Mouse (Mus musculus) cortical plate, adult 2 months (tissue): Measurements from ENCODE around the gene Astn1. TPM values are rescaled to one million over a fixed set of nuclear protein-coding genes. Genes with fewer than 3 reads are reported as not detected.

ENCODE experiments used
- H3K27ac ChIP-seq: fragments of 200-500 bp; 2 replicates; pipeline ENCODE4 v1.5.1; 2012; ENCODE audit warnings: low read length, control low read depth, inconsistent platforms; ENCODE audit not compliant: insufficient read depth
- H3K4me1 ChIP-seq: fragments of 200-500 bp; 2 replicates; pipeline ENCODE4 v1.6.1; 2011; ENCODE audit warnings: low read length; ENCODE audit not compliant: control insufficient read depth, insufficient read depth
- H3K4me3 ChIP-seq: fragments of 200-500 bp; 2 replicates; pipeline ENCODE4 v1.5.1; 2011; ENCODE audit warnings: mild to moderate bottlenecking, low read length, control low read depth; ENCODE audit not compliant: insufficient read depth
- CTCF ChIP-seq: fragments of 200-500 bp; IDR thresholded peaks from 2 replicates; pipeline ENCODE4 v1.5.1; 2011; ENCODE audit warnings: mild to moderate bottlenecking, control low read depth, low read length; ENCODE audit not compliant: insufficient read depth; ENCODE audit errors: extremely low read depth
- POLR2A ChIP-seq: fragments of 200-500 bp; IDR thresholded peaks from 2 replicates; pipeline ENCODE4 v1.6.1; 2011; ENCODE audit warnings: mild to moderate bottlenecking, low read length, control low read depth; ENCODE audit not compliant: insufficient read depth; ENCODE audit errors: extremely low read depth
- polyA plus RNA-seq: library from polyadenylated mRNA; depleted of rRNA; stranded (reverse); fragments of >200 nt; gene quantifications from 2 replicates; pipeline ENCODE4 v1.2.3, GENCODE M21; 2012; rRNA removed

The Astn1 gene
- polyA plus RNA-seq, 1 experiment = 68.8 TPM

DNA sequence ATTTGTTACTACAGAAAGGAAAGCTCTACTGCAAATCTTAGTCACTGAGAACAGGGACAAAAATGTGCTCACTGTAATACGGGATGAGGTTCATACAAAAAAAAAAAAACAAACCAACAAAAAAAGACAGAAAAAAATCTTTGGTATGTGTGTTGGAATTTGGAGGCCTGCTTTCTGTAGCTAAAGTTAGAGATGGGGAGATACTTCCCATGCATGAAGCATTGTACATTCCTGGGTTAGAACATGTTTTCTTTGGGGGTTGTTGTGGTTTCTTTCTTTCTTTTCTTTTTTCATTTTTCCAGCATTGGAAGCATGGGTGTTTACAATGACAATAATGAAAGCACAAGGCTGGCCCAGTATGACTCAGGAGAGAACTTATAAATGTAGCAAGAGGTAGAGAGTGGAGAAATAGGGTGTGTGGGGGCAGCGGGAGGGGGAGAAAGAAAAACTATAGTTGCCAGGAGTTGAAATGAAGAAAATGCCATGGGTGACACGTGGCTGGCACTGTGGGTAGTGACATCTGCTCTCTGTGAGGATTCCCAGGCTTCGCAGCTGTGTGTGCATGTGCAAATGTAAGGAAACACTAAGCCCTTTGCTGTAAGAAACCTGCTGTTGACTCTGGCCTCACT, 370.9 kb downstream of the Astn1 start:
- Histone ChIP-seq H3K4me3 (no peak overlapping the region), H3K4me1 (0 out of 2 replicates have a peak, but pooled peaks cover 2% of the 10 kb centered on the region), H3K27ac (no peak overlapping the region)
- no peak for TF ChIP-seq CTCF

- TF ChIP-seq POLR2A (no peak), CTCF (no peak)
- H3K4me3 ChIP-seq = no peak overlapping the region
- H3K27ac ChIP-seq = no peak overlapping the region
- H3K4me1 ChIP-seq = no peaks in the 10 kb centered on the region; the same call in 1 of the 2 replicates
These were observed 377.3 kb downstream of the Astn1 start for GRCm38 (mm10) chr1:158739132-158739919.

GRCm38 (mm10) chr1:158740161-158740766, 378.2 kb downstream of the Astn1 start:
- H3K27ac ChIP-seq = no peak overlapping the region
- TF ChIP-seq POLR2A (no peak), CTCF (no peak)

DNA sequence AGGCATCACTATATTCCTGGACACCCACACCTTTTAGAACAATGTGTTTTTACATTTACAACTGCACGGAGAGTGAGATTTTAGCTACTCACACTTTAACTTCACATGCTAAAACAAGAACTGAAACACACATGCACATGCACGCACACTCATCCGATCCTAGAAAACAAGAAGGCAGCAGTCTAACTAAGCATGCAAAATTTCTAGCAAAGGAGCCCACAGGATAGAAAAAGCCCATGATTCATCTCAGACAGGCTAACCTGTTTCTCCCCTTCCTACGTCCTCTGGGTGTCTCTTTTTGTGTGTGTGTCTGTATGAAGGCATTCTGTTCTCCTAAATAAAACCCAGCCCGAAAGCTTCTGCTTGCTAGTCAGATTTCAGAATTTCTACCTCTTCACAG, 378.9 kb downstream of the Astn1 start:
- H3K4me3 ChIP-seq = no peak overlapping the region
- no peak overlapping the region for H3K27ac ChIP-seq
- TF ChIP-seq CTCF (no peak), POLR2A (no peak)
- no peaks in the 10 kb centered on the region; the same call in 1 of the 2 replicates for H3K4me1 ChIP-seq

More at GRCm38 (mm10) chr1:158740161-158740766, 378.2 kb downstream of the Astn1 start:
- Histone ChIP-seq H3K4me3 (no peak overlapping the region), H3K4me1 (no peaks in the 10 kb centered on the region; the same call in 1 of the 2 replicates)

Other genes with a start within 250 kb of the Astn1 start
- 62.2 and 64.1 TPM in 2 replicates for gene Brinp2, start 5.9 kb upstream of the Astn1 start, polyA plus RNA-seq